In the genomic region with DNA sequence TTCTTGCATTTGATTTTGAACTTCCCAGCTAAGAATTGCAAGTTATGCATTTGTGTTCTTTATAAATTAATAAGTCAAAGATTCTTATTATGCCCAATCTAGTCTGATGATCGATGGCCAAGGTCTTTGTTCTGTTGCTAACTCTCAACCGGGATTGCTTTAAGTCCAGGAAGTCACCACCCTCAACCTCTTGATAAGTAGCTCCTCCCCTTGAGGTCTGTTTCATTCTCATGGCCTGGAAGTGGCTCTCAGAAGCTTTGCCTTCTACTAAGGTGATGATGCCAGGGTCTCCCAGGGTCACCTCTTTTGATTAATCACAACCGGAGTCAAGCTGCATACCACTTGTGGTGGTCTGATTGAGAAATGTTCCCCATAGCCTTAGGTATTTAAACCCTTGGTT, we compare ENCODE assay signal across 14 mouse cellular contexts.
"Had no signal": no experiment of that assay in that cellular context is flagged by ENCODE, and none has a peak within 500 bp of the region (broad histone marks: within the 10 kb centered on the region; RNA-seq: fewer than 3 reads in every experiment).

No protein-coding gene starts in this region.

- H3K4me1 ChIP-seq: limb, embryonic 15.5 days; liver, embryonic 12.5 days; midbrain, embryonic 13.5 days; neural tube, embryonic 15.5 days; stomach, embryonic 15.5 days had no signal

- H3K27ac ChIP-seq: left cerebral cortex, adult 2 months; limb, embryonic 15.5 days; liver, embryonic 12.5 days; midbrain, embryonic 13.5 days; neural tube, embryonic 15.5 days; stomach, embryonic 15.5 days had no signal

- H3K27me3 ChIP-seq: limb, embryonic 15.5 days; liver, embryonic 12.5 days; midbrain, embryonic 13.5 days; neural tube, embryonic 15.5 days; stomach, embryonic 15.5 days had no signal

- DNase-seq: kidney, adult 2 months; kidney, postnatal 25 days; lung, embryonic 14.5 days; lung, postnatal 10 days; lung, postnatal 4 days; right cerebral cortex, postnatal 4 days; thymus, adult 2 months; thymus, postnatal 36 days had no signal

- H3K36me3 ChIP-seq: limb, embryonic 15.5 days; liver, embryonic 12.5 days; midbrain, embryonic 13.5 days; neural tube, embryonic 15.5 days; stomach, embryonic 15.5 days had no signal

- H3K4me3 ChIP-seq: left cerebral cortex, adult 2 months; limb, embryonic 15.5 days; liver, embryonic 12.5 days; midbrain, embryonic 13.5 days; neural tube, embryonic 15.5 days; stomach, embryonic 15.5 days had no signal

- ATAC-seq: liver, embryonic 12.5 days; midbrain, embryonic 13.5 days had no signal

- H3K9me3 ChIP-seq: limb, embryonic 15.5 days; liver, embryonic 12.5 days; midbrain, embryonic 13.5 days; neural tube, embryonic 15.5 days; stomach, embryonic 15.5 days had no signal
